Mouse (Mus musculus) frontal cortex, postnatal 36 days (tissue): Measurements from ENCODE around the gene Acad11.
A peak's percentile ranks its signal among the peaks of the same experiment; 100 is the strongest.

Source experiments
- DNase-seq, 2 experiments: peaks; one replicate each; pipeline ENCODE4 v3.0.0; 2022; ENCODE audit warnings: low spot score in 2 of 2

Acad11 gene

DNA sequence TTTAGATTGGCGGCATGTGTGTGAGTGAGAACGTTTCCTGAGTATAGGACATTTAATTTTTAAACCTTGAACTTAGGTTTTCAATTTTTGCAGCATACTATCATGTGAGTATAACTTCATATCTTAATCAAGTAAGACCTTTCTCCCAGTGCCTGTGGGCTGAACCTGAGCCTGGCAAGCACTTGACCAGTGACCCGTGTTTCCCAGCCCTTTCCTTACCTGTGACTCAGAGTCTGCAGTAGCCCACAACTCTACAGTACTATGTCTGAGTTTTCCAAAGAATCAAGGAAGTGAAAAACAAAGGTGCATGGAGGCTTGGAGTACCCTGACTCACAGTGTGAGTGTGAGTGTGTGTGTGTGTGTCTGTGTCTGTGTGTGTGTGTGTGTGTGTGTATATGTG is 16.9 kb downstream of the Acad11 start:
- no peak for DNase-seq

DNA sequence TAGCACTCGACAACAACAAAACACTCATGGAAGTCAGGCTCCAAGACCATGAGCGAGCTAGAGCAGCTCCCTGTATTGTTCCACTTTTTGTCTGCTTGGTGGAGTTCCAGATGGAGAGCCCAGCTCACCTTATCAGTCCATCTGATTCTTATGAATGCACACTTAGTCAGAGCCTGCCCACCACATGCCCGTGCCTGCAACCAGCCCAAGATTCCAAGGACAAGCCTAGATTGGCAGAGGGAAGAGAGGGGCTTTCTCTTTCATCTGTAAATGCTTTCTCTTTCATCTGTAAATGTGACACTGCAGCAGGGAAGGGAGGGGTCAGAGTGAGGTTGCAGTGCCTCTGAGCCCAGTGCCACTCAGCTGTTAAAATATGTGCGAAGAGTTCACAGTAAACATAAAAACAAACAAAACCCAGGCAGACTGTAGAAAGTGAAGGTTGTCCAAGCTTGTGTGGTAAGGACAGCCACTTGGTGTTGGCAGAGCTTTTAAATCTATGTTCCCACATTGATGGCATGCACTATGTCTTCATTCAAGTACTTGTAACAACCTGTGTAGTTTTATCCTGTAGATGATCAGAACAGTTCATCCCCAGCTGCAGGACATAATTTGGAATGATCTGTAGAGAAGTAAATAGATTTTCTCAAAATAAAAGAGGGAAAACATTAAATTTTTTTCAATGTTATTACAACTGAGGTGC is 22.7 kb downstream of the Acad11 start:
- no peak for DNase-seq

DNA sequence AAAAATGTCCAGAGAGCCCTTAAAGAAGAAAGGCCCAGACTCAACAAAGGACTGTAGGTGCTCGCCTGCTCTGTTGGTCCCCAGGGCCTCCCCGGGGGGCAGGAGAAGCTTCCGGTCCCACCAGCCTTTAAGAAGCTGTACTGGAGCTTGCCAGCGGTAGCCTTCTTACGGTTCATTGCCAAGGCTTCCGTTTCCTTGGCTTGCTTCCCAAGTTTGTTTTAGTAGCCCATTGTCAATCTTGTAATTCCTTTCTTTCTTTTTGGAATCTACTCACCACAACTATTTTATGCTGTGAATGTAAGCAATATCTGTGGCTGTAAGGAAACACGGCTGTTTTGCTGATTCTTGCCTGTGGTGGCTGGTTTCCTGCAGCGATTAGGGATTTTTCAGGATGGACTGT is 25.4 kb downstream of the Acad11 start:
- no peak for DNase-seq

DNA sequence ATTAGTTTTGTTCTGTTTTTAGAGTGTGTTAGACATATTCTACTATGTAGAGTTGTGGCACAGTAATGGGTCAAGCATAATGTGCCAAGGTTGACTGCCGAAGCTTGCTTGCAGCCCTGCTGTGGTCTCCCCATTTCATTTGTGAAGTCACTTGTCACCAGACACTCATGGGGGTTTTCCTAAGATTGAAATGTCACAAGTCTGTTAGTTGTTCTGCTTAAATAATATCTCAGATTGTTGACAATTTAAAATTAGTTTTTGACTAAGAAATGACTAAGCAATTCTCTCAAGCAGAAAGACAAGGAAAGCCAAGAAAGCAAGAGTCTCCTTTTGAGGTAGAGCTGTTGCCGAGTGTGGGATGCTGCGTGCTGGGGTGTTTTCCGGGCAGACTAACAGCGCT is 29.8 kb downstream of the Acad11 start:
- DNase-seq = no peak

DNA sequence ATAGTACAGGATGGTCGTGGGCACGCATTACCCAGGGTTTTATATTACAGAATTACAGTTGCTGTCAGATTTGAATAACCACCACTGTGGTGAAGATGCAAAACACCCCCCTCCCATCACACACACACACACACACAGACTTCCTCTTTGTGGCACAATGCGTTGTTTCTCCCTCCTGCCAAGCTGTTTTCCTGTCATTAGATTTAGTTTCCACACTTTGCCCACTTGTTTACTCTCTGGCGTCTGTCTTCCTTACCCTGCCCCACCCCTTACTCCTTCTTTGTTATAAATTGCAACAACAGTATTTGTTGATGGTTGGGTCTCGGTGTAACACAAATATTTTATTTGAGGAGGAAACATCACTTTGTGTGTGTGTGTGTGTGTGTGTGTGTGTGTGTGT is 35.1 kb downstream of the Acad11 start:
- no peak for DNase-seq

DNA sequence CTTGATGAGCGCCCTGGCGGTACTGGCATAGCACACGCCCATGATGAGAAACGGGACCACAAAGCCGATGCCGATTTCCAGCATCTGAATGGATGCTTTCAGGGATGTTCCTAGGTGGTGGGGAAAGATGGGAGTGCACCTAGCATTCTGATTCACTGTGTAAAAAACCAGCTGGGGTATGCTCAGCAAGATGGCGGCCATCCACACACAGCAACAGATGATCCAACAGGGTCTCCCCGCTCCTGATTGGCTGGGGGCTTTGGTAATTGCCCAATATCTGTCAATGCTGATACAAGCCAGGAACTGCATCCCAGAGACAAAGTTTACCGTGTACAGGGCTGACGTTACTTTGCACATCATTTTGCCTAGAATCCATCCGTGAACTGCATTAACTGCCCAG is 35.9 kb downstream of the Acad11 start:
- DNase-seq = no peak

DNA sequence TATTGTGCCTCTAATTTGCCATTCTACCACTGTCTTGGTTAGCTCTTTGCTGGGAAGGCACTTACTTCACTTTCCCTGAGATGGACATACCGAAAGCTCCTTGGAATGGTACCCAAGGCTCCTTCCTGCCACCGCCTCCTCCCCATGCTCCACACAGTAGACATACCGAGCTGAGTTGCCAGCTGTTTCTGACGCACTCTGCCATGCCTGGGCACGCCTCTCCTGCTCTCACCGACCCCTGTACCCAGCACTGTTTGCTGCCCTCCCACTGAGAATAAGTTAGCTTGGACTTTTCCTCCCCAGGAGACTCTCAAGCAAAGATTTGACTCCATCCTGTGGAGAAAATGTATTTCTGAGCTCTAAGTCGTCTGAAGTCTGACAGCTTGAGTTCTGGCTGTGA is 37.6 kb downstream of the Acad11 start:
- DNase-seq = no peak

DNA sequence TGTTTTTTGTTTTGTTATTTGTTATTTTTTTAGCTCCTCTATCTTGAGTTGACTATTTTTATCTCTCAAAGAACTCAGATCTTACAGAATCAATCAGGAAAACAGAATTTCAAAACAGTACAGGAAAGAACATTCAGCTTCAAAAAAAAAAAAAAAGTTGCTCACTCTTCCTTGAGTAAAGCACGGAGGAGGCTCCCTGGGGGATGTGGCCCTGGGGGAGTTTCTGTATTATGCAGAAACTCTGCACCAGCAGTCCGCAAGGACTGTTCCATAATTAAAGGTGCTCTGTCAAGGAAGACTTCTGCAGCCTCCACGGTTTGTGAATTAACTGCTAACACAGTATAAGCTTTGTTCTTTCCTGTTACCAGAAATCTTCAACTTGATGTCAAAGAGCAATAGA is 38.3 kb downstream of the Acad11 start:
- no peak for DNase-seq

DNA sequence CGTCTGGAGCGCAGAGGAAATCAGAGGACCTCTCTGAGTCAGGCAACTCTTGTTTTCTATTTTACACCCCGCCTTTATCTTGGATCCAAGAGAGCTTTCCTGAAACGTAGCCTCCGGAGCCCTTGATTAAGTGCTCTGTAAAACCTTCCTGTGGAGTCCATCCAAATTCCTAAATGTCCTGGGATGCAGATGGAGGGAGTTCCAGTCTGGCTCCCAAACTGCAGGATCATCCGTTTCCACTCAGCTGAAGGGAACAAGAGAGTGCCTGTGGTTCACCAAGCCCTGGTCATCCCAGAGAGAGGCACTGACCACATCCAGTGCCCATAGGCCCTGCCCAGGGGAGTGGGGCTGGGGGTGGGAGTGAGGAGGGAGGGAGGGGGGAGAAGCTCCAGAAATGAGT is 39.1 kb downstream of the Acad11 start:
- DNase-seq = no peak

DNA sequence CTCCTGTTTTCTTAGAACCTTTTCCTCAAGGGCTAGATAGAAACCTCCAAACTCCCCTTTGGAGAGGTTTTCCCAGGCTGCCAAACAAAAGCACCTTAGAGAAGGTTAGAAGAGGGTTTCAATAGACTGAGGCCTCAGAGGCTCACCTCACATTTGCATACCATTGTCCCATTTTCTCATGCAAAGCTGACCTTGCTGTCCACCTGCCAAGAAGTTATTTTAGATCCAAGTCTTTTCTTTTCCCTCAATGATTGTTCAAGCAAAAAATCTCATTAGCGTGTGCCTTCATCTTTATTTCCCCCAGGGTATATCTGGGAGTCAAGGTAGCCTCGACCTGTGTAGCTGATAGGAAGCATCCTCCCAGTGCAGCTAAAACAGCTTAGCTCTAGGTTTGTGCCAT is 39.7 kb downstream of the Acad11 start:
- DNase-seq = no peak

DNA sequence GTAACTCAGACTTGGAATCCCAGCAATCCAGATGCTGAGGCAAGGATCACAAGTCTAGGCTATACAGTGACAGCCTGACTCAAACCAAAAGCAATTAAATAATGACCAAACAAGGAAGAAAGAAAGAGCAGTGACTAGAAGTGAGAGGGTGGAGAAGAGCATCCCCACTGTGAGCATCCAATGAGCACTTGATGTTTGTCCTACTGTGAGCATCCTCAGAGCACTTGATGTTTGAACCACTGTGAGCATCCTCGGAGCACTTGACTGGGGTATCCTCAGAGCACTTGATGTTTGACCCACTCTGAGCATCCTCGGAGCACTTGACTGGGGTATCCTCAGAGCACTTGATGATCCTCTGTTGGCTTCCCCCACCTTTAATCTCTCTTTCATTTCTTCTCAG is 41.8 kb downstream of the Acad11 start:
- DNase-seq = no peak

DNA sequence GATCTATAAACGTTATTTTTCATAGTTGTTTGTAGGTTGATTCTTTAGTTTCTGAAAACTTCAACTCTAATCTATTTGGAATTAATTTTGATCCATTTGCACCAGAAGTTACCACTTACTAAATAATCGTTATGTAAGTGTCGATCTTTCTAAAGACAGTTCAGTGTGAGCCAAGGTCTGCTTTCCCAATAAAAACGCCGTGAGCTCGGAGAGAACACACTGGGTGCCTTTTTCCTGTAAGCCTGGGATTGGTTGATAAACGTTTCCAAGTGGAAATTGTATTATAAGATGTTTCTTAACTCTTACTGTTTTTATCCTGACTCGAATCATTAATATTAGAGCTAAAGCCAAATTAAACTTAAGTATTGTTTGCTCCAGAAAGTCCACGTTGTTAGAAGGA is 43.8 kb downstream of the Acad11 start:
- DNase-seq = no peak

DNA sequence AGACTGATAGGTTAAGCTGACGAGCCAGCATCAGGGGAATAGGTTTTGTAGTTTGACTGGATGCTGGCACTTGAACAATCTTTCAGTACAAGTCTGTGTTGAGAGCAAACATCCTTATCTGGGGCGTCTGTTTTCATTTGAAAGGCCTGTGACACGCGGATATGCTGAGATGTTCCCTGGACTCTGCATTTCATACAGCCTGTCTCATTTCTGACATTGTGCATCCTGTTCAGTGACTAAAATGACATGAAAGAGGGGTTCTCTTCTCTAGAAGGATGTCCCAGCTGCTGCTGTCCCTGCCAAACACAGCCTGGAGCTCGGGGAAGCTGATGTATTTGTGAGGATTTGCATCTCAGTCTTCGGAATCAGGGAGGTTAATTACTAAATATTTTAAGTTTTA is 44.3 kb downstream of the Acad11 start:
- DNase-seq = no peak

DNA sequence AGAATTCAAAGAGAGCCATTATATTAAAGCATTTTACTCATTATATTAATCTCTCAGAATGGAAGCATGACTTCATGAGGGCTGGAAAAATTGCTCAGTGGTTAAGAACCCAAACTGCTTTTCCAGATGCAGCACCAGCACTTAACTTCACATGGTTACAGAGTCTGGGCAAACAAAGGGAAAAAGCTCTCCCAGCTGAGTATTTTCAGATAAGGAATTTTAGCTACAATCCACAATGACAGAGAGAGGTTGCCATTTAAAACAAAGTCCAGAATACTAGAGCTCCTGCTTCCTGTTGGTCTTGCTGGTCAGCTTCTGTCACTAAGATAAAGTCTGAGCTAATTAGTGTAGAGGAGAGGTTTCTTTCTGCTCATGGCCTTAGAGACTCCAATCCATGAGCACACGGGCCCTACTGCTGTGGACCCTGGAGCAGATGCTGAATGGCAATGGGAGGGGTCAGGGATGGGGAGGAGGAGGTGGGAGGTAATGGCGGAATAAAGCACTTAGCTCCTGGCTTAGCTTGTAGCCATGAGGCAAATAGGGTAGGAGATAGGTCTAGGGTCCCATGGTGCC is 45.5 kb downstream of the Acad11 start:
- DNase-seq = no peak

DNA sequence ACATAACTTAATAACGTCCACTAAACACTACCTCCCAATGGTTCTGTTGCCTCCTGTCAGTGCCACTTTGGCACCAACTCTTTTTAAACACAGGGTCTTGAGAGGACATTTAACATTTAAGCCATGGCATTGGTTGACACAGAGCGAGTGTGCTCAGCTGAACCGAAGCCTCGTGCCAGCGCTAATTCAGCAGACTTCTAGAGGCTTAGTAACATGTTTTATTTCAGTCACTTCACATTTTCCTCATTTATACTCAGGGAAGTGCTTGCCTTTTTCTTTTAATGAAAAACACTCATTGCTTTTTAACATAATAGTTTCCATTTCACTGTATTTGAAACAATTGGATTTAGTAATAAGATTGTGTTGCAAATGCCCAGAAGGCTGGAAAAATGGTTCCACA is 46.0 kb downstream of the Acad11 start:
- DNase-seq = no peak

DNA sequence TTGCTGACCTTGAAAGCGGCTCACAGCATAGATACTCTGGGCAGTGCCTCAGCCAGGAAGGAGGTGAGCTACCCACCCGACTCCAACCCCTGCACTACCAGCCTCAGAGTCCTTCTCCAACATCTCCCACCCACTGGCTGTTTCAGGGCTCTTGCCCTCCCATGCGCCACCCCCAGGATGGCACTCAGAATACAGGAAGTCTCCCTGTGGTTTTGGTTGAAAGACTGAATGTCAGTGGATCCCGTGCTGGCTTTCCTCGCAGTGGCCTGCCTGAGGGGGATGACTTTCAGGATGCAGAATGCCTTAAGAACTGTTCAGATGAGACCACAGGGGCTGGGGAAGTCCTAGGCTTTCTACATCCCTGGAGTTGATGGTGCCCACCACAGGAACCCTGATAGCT is 59.9 kb downstream of the Acad11 start:
- DNase-seq = no peak

DNA sequence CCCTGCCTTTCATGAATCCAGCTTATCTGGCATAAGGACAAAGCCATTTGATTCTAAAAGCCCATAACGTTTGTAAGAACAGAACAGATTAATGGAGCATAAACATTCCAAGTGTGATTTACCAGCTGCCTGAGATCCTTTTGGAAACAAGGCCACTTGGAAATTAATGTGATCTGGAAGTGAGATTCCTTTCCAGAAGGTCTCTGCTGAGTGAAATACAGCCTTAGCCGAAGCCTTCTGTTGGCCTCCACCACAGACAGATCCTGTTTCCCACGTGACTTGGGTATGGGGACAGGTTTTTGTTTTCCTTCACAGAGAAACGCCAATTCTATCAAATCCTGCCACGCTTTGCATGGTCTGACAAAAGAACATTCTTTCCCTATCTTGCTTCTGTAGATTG is 60.4 kb downstream of the Acad11 start:
- no peak for DNase-seq

DNA sequence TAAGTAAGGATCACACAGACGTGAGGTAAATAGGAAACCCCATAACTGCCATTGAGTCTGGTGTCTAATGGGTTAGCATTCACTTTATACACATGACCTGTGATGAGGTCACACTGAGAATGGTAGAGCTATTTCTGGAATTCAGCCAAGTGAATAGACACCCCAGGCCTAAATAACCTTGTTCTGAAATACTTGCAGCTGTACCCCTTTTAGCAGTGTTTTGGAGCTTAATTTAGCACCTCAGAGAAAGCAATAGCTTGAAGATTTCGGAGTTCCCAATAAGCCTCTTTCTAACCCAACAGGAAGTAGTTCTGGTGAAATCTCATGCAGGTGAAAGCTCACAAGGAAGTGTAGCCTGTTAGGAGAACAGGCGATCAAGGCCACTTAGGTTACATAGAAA is 63.7 kb downstream of the Acad11 start, which contains the start of gene Ackr4:
Gene Ackr4, minus strand, starts transcription at position 101 of the 400 bp plus-strand sequence.
- DNase-seq = no peak

DNA sequence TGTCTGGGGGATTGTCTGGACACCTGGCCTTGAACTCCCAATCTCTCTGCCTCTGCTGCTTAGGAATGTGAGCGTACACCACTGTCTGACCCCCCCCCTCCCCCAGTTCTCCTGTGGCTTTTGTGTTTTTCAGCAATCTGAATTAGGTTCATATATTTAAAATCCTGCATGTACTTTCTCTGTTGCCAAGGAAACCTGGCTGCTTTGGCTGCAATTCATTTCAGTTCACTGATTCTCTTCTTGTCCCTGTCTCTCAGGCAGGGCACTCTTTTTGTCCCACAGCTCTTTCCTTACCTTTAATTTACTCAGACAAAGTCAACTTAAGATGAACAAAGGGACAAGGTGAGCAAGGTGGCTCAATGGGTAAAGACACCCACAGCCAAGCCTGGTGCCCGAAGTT is 64.9 kb downstream of the Acad11 start:
- DNase-seq = peak in 1 of 2 experiments; percentile 60

DNA sequence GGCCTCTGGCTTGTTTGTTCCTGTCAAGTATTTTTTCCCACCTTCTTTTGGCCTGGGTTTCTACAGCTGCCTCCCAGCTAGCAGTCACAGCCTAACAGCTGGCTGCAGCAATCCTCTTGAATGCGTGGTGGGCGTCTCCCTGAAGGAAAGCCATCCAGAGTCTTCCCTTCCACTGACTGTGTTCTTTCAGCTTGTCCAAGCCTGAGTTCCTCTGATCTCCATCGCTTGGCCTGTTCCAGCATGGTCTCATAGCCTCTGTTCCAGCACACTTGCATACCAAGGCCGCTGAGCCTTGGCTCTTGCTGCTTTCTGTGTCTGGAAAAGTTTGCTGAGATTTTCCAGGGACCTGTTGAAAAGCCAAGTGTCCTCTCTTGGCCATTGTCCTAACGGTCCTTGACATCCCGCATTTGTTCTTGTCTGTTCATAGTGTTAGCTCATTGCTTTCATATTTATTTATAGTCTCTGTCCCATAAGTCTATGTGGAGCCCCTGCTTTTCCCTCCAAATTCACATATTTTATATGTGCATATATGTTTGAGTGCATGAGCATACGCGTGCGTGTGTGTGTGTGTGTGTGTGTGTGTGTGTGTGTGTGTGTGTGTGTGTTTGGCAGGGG is 67.1 kb downstream of the Acad11 start:
- DNase-seq = no peak

DNA sequence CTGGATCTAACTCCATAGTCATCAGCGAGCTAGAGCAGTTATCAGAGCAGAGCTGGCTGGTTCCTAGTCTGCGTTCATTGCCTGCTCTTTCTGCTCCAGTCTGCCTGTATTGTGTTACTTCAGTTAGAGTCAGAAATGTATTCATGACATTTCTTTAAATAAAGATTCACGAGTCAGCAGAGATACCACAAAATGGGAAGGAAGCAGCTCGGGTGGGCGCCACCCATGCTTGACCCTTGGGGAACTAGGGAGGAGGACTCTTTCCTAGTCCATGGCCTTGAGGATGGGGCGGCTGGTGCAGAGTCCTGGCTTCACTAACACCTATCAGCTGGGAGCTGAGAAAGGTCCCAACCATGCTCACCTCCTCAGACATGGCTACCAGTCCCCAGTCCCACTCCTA is 77.2 kb downstream of the Acad11 start:
- no peak for DNase-seq

DNA sequence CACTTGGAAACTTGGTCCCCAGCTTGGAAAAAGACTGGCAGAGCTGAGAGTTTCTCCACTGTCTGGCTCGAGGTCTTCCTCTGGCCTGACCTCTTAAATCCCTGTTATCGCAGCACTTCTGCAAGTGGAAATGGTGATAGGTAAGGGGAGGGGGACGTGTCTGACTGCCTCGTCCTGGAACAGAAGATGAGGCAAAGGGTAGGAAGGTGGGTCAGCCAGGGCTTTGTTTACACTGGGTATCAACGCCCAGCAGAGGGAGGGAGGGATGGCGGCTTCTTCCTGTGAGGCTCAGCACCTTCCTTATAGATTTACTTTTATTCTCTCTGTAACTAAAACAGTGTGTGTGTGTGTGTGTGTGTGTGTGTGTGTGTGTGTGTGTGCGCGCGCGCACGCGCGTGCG is 79.6 kb downstream of the Acad11 start:
- no peak for DNase-seq

DNA sequence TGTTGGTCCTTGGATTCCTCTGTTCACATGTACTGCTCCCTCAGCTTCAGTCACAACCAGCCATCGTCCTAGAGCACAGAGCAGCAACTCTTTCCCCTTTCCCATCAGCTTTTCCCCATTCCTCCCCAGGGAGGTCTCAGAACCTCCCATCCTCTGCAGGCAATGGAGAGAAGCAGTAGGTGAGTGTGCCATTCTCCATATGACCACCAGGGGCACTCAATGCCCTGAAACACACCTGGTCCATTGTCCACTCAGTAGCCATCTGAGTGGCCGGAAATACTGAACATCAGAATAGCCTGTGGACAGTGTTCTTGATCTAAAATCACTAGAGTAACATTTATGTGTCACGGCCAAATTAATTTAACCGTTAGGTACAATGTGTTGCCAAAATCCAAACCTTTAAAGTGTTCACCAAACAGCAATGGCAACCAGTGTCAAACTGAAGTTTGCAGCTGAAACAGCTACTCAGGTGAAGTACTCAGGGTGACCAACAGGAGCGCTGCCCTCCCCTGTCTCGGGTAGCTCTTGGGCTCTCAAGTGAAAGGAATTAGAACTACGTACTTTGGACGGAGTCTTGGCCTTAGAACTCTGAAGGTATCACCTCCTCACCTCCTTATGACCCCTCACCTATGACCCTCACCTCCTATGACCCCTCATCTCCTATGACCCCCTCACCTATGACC is 81.3 kb downstream of the Acad11 start:
- DNase-seq = no peak
